Mouse (Mus musculus) heart, adult 2 months (tissue): ENCODE results near the gene Mynn. TPM values are rescaled to one million over a fixed set of nuclear protein-coding genes. Genes with fewer than 3 reads are reported as not detected.
"Not testable (repeated sequence)": the region's sequence is repeated elsewhere in the genome, so short reads cannot be mapped to it uniquely, and the experiment has no call there.

Experiments used
- DNase-seq, 2 experiments: peaks; one replicate each; pipeline ENCODE4 v3.0.0; 2021
- H3K27ac ChIP-seq: fragments of 200-600 bp; 2 replicates; pipeline ENCODE4 v1.8.1; 2022
- H3K27me3 ChIP-seq: fragments of 200-500 bp; 2 replicates; pipeline ENCODE4 v1.6.1; 2012; ENCODE audit warnings: mild to moderate bottlenecking, low read length, inconsistent platforms, mixed read lengths; ENCODE audit not compliant: control insufficient read depth, insufficient read depth
- H3K36me3 ChIP-seq: fragments of 200-500 bp; 2 replicates; pipeline ENCODE4 v1.6.1; 2012; ENCODE audit warnings: low read length, inconsistent platforms; ENCODE audit not compliant: control insufficient read depth, insufficient read depth
- H3K4me1 ChIP-seq: fragments of 200-500 bp; 2 replicates; pipeline ENCODE4 v1.6.1; 2011; ENCODE audit warnings: low read length; ENCODE audit not compliant: control insufficient read depth, insufficient read depth
- H3K4me3 ChIP-seq: fragments of 200-600 bp; 2 replicates; pipeline ENCODE4 v1.8.1; 2022
- H3K79me2 ChIP-seq: fragments of 200-500 bp; replicated peaks from 2 replicates; pipeline ENCODE4 v1.6.1; 2012; ENCODE audit warnings: mild to moderate bottlenecking, inconsistent platforms, low read length, moderate library complexity, mixed read lengths; ENCODE audit not compliant: control insufficient read depth, insufficient read depth
- H3K9ac ChIP-seq: fragments of 200-500 bp; 2 replicates; pipeline ENCODE4 v1.6.1; 2012; ENCODE audit warnings: low read depth, mild to moderate bottlenecking, control low read depth, inconsistent platforms, low read length, mixed read lengths
- CTCF ChIP-seq: fragments of 200-600 bp; IDR thresholded peaks from 2 replicates; pipeline ENCODE4 v1.8.1; 2022; ENCODE audit warnings: antibody characterized with exemption, mild to moderate bottlenecking, moderate library complexity
- EP300 ChIP-seq: fragments of 200-500 bp; IDR thresholded peaks from 2 replicates; pipeline ENCODE4 v1.6.1; 2011; ENCODE audit warnings: low read depth, low read length, control low read depth; ENCODE audit not compliant: insufficient read depth
- POLR2A ChIP-seq: fragments of 200-500 bp; IDR thresholded peaks from 2 replicates; pipeline ENCODE4 v1.6.1; 2011; ENCODE audit warnings: mild to moderate bottlenecking, low read depth, low read length, control low read depth; ENCODE audit not compliant: insufficient read depth
- WGBS: fragments of 180-500 bp; shearing (Covaris S2); methylation state at CpG from one replicate; pipeline ENCODE4 v1.1.7; 2018; 5-methylcytosine and 5-hydroxymethylcytosine counted together
- intact Hi-C: fragments of 180-260 bp; cut with DNase I; formaldehyde crosslinking; loops from one replicate; pipeline ENCODE4 v1.15.1; 2025
- long read RNA-seq: library from polyadenylated mRNA; stranded (forward); transcript quantifications from one replicate; pipeline ENCODE4 v2.0.0, GENCODE M21; 2021
- polyA plus RNA-seq: library from polyadenylated mRNA; depleted of rRNA; stranded (reverse); fragments of >200 nt; gene quantifications from 2 replicates; pipeline ENCODE4 v1.2.3, GENCODE M21; 2012; rRNA removed
- total RNA-seq, 2 experiments: library from RNA; stranded (reverse); gene quantifications; 2 replicates each; pipeline ENCODE4 v1.2.3; 2021

The Mynn gene
- 10 to 100 TPM; 13.2 to 13.4 TPM for total RNA-seq
- polyA plus RNA-seq, result 7.3 and 10.0 TPM in 2 replicates
- long read RNA-seq, full-length matches to known transcripts, result 9 of 9 reads
- long read RNA-seq, partial matches to known transcripts, result 0 of 9 reads
- long read RNA-seq, other reads (novel, unspliced or antisense), result 0 of 9 reads

DNA sequence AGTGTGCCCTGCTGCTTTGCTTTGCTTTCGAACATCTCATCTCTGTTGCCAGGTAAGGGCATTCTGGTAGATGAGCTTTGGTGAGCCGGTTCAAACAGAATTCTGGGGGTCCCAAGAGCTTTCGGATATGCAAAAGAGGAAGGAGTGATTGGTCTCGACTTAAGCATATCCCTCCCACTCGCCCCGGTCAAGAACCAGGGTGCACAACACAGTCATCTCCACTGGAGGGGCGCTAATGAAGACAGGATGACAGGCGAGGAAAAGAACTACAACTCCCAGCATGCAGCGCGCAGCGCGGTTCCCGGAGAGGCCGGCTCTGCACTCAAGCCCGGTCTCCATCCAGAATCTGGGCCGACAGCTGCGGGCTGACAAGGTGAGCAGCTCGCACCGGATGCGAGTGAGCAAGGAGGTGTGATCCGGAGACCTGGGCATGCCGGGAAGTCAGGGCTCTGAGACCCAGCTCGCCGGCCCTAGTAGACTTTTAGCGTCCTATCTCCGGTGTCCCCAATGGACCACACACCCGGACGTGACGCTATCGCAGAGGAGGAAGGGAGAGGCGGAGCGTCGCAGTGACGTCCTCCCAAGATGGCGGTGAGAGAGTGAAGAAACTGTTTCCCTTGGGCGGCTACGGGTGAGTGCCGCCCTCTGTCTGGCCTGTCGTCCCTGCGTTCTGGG lies at the start of gene Mynn:
Gene Mynn, plus strand, starts transcription at position 1 of the 675 bp plus-strand sequence.
- Histone ChIP-seq H3K4me1 (peaks cover 5% of the 10 kb centered on the region), H3K27ac (peak within 1 kb of the TSS; percentile 96), H3K9ac (peak within 1 kb of the TSS; percentile 88), H3K79me2 (peaks cover 1% of the 10 kb centered on the region; the same call in 1 of the 2 replicates), H3K27me3 (no peaks in the 10 kb centered on the region), H3K36me3 (peaks cover 8% of the 10 kb centered on the region; the same call in 1 of the 2 replicates), H3K4me3 (peak within 1 kb of the TSS; percentile 95)
- WGBS, result under 1% methylated on average over 40 of the region's 40 CpGs
- peak; percentile 98 for DNase-seq
- intact Hi-C loops, result loop anchor here (10.0 kb wide), 1 partner anchor 1793 kb away; the partner anchor contains the start of gene Pik3ca
- TF ChIP-seq CTCF, result peak; percentile 74
- TF ChIP-seq POLR2A, result peak; percentile 88
- peak; percentile 36; the same call in 1 of the 2 replicates for TF ChIP-seq EP300

DNA sequence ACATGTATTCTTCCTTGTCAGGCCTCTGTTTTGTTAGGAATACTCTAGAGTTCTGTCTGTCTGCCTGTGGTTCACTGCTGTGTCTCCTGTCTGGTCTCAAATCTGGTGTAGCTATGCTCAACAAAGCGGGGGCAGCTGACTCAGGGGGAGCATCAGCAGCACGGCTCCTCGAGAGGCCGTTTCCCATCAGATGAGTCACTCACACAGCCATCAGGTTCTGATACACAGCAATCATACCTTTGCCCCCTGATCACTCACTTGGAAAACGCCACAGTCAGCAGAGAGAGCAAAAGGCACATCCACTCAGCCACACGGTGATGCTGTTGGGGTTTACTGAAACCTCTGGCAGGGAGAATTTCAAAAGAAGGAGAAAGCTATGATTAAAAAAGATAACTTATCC lies 48.1 kb upstream of the Mynn start:
- no peak overlapping the region for H3K4me3 ChIP-seq
- no peaks in the 10 kb centered on the region for H3K27me3 ChIP-seq
- intact Hi-C loops, result no loop called here
- WGBS, result 71% methylated on average over 6 of the region's 6 CpGs
- peaks cover 1% of the 10 kb centered on the region; the same call in 1 of the 2 replicates for H3K4me1 ChIP-seq
- TF ChIP-seq POLR2A (no peak), EP300 (no peak), CTCF (no peak)
- no peak overlapping the region for H3K9ac ChIP-seq
- H3K27ac ChIP-seq, result no peak overlapping the region
- no peak for DNase-seq
- no peaks in the 10 kb centered on the region for H3K36me3 ChIP-seq
- H3K79me2 ChIP-seq, result no peaks in the 10 kb centered on the region

DNA sequence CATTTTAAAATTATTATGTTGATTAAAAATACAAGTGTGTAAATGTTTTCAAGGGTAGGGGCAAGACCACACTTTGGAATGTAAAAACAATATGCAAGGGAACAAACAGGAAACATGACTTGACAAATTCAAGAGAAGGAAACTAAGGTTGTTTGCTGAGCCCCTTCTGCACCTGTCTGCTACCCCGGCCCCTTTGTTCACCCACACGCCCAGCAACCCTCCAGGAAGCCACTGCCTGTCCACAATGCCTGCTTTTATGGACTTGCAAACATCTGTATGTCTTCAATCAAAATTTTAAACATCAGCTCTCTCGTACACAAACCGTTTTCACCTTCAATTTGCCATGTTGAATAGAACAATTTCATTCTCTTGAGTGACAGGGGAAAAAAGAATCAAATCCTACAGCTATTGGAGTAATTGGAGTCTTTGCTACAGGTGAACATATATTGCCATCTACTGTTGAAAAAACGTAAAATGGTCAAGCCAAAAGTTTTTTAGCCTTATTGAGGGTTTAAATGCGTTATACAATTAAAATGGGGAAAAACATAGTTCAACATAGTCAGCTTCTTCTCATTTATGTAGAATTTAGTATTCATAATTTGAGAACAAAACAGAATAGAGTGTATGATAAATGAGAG lies 41.1 kb upstream of the Mynn start:
- no peak overlapping the region for H3K27ac ChIP-seq
- no peak overlapping the region for H3K4me3 ChIP-seq
- intact Hi-C loops, result loop anchor here (2.0 kb wide), 1 partner anchor 746 kb away; no protein-coding TSS in a partner anchor
- TF ChIP-seq POLR2A, result no peak
- TF ChIP-seq CTCF, result peak; percentile 77
- H3K9ac ChIP-seq, result no peak overlapping the region
- no peaks in the 10 kb centered on the region for H3K36me3 ChIP-seq
- H3K27me3 ChIP-seq, result no peaks in the 10 kb centered on the region
- WGBS, result 48% methylated on average over 6 of the region's 6 CpGs
- H3K4me1 ChIP-seq, result no peaks in the 10 kb centered on the region
- no peaks in the 10 kb centered on the region for H3K79me2 ChIP-seq
- no peak for DNase-seq

DNA sequence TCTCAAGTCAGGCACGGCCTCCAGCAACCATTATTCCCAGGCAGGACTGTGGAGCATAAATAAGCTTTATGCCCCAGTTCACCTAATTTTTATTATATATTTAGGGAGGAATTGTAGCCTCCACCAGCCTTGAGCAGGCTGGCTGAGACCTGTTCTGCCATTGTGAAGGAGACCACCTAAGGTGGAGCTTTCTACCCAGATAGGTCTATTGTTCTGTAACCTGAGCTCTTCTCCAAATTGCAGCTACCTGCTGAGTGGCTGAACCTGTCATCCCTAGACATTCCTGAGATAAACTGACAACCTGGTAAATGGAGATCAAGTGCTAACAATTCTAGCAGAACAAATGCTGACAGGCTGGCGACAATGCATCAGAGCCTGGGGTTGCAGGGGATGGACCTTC lies 35.5 kb upstream of the Mynn start:
- intact Hi-C loops, result not testable (repeated sequence)

DNA sequence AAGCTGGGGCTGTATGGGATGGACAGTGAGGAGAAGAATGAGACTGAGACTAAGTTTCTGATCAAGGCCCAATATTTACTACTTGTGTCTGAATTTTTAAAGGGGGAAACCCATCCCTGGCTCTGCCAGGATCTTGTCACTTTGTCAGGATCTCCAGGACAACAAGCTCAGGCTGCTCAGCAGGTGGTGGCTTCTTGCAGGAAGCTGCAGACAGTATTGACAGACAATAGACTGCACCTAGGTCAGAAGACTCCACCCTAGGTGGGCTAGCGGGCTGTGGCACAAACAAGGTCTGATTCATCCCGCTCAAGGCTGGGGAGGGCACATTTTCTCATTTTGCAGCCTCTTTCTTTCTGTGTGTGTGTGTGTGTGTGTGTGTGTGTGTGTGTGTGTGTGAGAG lies 28.3 kb upstream of the Mynn start:
- no peaks in the 10 kb centered on the region for H3K79me2 ChIP-seq
- no peaks in the 10 kb centered on the region for H3K4me1 ChIP-seq
- no peak overlapping the region for H3K4me3 ChIP-seq
- no peak for TF ChIP-seq POLR2A
- no peak for TF ChIP-seq EP300
- TF ChIP-seq CTCF, result no peak
- 23% methylated on average over 2 of the region's 2 CpGs for WGBS
- H3K9ac ChIP-seq, result no peak overlapping the region
- intact Hi-C loops, result no loop called here
- H3K27me3 ChIP-seq, result no peaks in the 10 kb centered on the region
- no peak for DNase-seq
- no peaks in the 10 kb centered on the region for H3K36me3 ChIP-seq
- no peak overlapping the region for H3K27ac ChIP-seq

More for the DNA sequence above, 35.5 kb upstream of the Mynn start:
- 91% methylated on average over 1 of the region's 2 CpGs for WGBS
- not testable (repeated sequence) for H3K4me1 ChIP-seq, H3K4me3 ChIP-seq, H3K36me3 ChIP-seq, H3K79me2 ChIP-seq, DNase-seq, H3K27ac ChIP-seq, H3K27me3 ChIP-seq, H3K9ac ChIP-seq

DNA sequence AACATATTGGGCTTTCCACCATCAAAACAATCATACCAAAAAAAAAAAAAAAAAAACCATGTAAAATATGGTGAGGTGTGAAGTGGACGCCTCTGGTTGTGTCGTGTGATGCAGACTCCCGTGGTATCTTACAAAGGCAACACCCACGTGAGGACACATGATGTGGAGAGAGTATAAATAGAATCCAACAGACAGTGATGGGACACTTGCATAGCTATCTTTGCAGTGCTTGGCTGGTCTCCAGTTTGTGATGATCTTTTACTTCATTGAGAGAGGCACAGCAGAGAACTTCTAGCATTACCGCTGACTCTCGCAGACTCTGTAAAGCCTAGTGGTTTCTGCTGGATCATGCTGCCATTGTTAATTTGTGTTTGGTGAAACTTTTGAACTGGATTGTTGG lies 13.0 kb upstream of the Mynn start:
- H3K27ac ChIP-seq, result no peak overlapping the region
- no peaks in the 10 kb centered on the region for H3K36me3 ChIP-seq
- 41% methylated on average over 6 of the region's 6 CpGs for WGBS
- H3K79me2 ChIP-seq, result no peaks in the 10 kb centered on the region
- H3K4me1 ChIP-seq, result peaks cover 3% of the 10 kb centered on the region
- TF ChIP-seq CTCF, result no peak
- no peak for TF ChIP-seq POLR2A
- no peak for TF ChIP-seq EP300
- H3K9ac ChIP-seq, result no peak overlapping the region
- no peak overlapping the region for H3K4me3 ChIP-seq
- H3K27me3 ChIP-seq, result no peaks in the 10 kb centered on the region
- no peak for DNase-seq
- intact Hi-C loops, result no loop called here
